Mouse (Mus musculus) brain, embryonic 14.5 days (tissue): ENCODE results near the gene Sh3d19.

Source experiments
- CTCF ChIP-seq: fragments of 200-500 bp; IDR thresholded peaks from 2 replicates; pipeline ENCODE4 v1.5.1; 2012; ENCODE audit warnings: inconsistent platforms, mild to moderate bottlenecking, moderate library complexity, borderline replicate concordance; ENCODE audit not compliant: insufficient read depth, insufficient read length; ENCODE audit errors: extremely low read depth
- POLR2A ChIP-seq: fragments of 200-500 bp; IDR thresholded peaks from 2 replicates; pipeline ENCODE4 v1.6.1; 2012; ENCODE audit warnings: mild to moderate bottlenecking, inconsistent platforms, borderline replicate concordance; ENCODE audit not compliant: poor library complexity, insufficient read depth, insufficient read length, severe bottlenecking; ENCODE audit errors: extremely low read depth

DNA sequence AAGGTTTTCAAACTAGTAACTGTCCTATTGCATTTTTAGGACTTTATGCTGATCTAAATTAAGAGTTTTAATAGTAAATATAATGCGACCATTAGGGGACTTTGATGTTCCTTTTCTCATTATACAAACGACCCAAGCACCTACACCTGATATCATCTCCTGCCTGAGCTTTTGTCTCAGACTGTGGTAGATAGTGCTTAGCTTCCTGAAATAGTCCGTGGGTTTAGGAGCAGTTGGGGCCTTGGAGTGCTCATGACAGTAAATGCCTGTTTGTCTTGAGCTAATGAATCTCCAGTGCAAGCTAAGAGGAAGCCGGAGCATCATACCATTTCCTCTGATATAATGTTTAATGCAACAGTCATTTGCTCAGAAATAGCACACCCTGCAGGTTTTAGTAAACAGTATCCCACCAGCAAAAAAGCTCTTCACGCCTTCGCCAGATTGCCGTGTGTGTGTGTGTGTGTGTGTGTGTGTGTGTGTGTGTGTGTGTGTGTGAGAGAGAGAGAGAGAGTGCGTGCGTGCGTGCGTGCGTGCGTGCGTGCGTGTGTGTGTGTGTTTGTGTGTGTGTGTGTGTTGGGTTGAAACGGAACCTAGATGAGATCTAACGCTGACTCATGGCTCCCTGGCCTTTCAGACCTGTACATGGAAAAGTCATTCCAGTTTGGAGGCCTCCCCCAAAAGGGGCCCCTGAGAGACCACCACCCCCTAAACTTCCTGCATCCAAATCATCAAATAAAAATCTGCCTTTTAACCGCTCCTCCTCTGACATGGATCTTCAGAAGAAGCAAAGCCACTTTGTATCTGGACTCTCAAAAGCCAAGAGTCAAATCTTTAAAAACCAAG lies 132.8 kb downstream of the Sh3d19 start:
- TF ChIP-seq CTCF (no peak), POLR2A (no peak)
